Mouse (Mus musculus) leukemia stem cell, adult 10-12 weeks (primary cell): Measurements from ENCODE around the gene Pank2. TPM values are rescaled to one million over a fixed set of nuclear protein-coding genes. Genes with fewer than 3 reads are reported as not detected.

Source experiments
- polyA plus RNA-seq: library from polyadenylated mRNA; stranded (reverse); fragments of >175 nt; gene quantifications from 2 replicates; pipeline ENCODE4 v1.2.3, GENCODE M21; 2012; ENCODE audit warnings: low replicate concordance

The Pank2 gene
- polyA plus RNA-seq: 9.1 and 12.5 TPM in 2 replicates

GRCm38 (mm10) chr2:131262213-131262672 is at the start of gene Pank2:
Gene Pank2, plus strand, starts transcription at chr2:131262495.

DNA sequence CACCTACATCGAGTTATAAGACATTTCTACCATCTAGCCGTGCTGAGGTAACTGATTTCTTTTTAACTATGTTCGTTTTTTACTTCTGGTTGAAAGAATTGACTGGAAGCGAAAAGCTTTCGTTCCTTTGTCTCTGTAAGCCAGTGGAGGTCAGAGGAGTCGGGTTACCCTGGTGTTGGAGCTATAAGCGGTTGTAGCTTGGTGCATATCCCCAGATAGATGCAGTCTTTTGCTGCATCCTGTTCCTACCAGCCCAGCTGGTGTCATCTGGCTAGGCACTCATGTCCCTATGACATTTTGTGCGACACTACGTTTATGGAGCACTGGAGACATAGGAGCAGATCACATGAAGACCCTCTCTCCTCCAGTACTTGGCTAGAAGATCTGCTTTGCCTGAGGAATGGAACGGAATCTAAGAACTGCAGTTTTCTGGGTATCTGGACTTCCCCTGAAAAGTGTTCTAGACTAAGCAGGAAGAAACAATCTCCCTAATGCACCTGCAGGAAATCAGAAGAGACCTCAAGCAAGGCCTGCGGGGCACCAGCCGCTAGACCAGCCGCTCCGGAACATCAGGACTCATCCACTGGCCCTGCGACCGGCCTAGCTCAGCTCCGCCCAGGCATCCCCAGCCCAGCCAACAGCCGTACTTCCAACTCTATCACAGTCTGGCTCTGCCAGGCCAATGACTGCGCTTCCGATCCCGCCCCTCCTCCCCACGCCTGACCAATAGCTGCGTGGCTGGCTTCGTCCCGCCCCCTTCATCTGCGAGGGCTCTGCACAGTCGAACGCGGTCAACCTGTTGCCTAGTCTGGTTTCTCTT is 28.8 kb upstream of the Pank2 start, which contains the start of gene Mavs:
Mavs (plus strand) TSS at position 757 of the 820 bp plus-strand sequence.

Other genes starting within 250 kb of the Pank2 start
- gene Gfra4, start 219.4 kb upstream of the Pank2 start, polyA plus RNA-seq: 0.84 and 8.2 TPM in 2 replicates
- gene Adam33, start 198.7 kb upstream of the Pank2 start, polyA plus RNA-seq: 0.52 TPM in 1 of 2 replicates, not detected in the other
- 2.5 and 10.5 TPM in 2 replicates for gene Siglec1, start 175.7 kb upstream of the Pank2 start, polyA plus RNA-seq
- gene Hspa12b, start 135.2 kb upstream of the Pank2 start, polyA plus RNA-seq: 0.67 and 1.5 TPM in 2 replicates
- gene Gm11037, start 129.0 kb upstream of the Pank2 start, polyA plus RNA-seq: not detected in 2 replicates
- 131 and 446 TPM in 2 replicates for gene 1700037H04Rik, start 102.4 kb upstream of the Pank2 start, polyA plus RNA-seq
- 122 and 141 TPM in 2 replicates for gene Cenpb, start 82.4 kb upstream of the Pank2 start, polyA plus RNA-seq
- 36.7 and 88.5 TPM in 2 replicates for gene Cdc25b, start 75.5 kb upstream of the Pank2 start, polyA plus RNA-seq
- gene Spef1, start 75.2 kb upstream of the Pank2 start, polyA plus RNA-seq: 1.4 and 2.1 TPM in 2 replicates
- gene Ap5s1, start 55.4 kb upstream of the Pank2 start, polyA plus RNA-seq: 1.4 and 21.7 TPM in 2 replicates
- gene Mavs, start 28.4 kb upstream of the Pank2 start, polyA plus RNA-seq: 5.7 and 22.4 TPM in 2 replicates
- 0.96 and 1.4 TPM in 2 replicates for gene Rnf24, start 90.4 kb downstream of the Pank2 start, polyA plus RNA-seq
- 139 and 172 TPM in 2 replicates for gene Smox, start 229.0 kb downstream of the Pank2 start, polyA plus RNA-seq